Mouse (Mus musculus): ENCODE results near the gene Hs3st3a1. TPM values are rescaled to one million over a fixed set of nuclear protein-coding genes. Genes with fewer than 3 reads are reported as not detected.
A peak's percentile ranks its signal among the peaks of the same experiment; 100 is the strongest.

Hs3st3a1 gene
- total RNA-seq, 2 experiments from 2014 or later: 0.35 to 0.54 TPM

- intact Hi-C loops (cut with DNase I): no loop called here
- DNase-seq: no peak
Observed at GRCm38 (mm10) chr11:64473679-64474078, 38.5 kb downstream of the Hs3st3a1 start.

DNA sequence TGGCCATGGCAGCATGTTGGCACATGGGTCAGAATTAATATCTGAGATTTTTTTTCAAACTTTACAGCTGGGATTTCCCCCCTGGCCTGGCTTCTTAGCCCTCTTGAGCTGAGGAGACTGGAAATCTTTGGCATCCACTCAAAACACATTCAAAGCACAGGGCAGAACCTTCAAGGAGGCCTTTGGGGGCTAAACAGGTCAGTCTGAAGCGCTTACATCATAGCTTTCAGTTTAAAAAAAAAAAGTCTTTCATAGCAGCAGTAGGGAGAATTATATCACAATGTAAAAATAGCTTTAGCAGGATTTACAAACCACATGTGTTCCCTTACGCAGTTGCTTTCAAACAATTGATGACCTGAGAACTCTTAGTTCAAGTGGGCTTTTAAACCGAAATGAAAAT, 46.3 kb downstream of the Hs3st3a1 start:
- intact Hi-C loops (cut with DNase I): no loop called here
- DNase-seq: no peak

DNA sequence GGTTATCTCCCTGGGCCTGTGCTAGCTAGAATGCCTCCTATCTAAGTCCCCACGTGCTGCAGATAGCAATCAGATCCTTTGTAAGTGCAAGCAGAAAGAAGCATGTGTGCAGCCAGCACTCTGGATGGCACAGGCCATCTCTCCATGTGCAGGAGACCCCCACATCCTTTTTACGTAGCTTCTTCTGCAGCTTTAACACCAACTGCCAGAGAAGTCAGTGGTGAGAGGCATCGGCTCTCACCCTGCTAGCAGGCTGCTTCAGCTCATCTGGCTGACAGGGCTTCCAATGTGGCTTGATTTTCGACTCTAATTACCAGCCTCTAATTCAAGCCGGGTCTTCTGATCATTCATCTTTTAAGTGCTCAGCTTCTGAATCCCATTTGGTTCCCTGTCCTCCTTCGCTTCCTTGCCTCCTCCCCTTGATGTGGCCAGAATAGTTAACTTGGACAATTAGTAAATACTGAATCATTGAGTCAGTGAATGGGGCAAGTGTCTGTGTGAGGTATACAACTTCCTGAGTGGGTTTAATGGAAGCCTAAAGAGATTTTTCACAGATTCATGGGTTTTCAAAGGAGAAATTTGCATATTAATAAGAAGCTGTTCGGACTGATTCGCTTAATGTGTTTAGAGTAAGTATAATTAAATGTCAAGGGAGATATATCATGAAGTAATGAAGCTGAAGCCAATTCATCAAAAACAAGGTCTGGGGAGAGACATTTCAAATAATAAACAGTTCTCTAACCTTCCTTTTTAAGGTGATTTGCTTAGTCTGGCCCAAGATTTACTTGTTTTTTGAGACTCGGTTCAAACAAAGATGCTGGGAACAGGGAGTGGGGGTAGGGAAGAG, 54.7 kb downstream of the Hs3st3a1 start:
- intact Hi-C loops (cut with DNase I): no loop called here

DNA sequence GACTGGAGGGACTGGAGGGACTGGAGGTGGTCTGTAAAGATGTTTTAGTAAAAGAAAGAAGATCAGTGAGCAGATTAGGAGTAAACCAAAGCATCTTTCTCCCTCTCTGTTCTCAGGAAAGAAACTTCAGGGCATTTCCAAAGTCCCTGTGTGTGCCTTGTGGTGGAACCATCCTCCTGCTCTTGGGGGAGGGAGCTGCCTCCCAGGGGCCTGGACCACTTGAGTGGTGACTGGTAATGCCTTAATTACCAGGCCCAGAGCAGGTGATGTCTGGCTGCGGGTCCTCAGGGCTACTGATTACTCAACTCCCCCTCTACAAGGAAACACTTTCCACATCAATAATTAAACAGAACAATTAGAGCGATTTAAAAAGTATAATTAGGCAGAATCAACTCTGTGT, 59.3 kb downstream of the Hs3st3a1 start:
- intact Hi-C loops (cut with DNase I): no loop called here
- DNase-seq: no peak

More for the DNA sequence above, 54.7 kb downstream of the Hs3st3a1 start:
- DNase-seq: no peak

DNA sequence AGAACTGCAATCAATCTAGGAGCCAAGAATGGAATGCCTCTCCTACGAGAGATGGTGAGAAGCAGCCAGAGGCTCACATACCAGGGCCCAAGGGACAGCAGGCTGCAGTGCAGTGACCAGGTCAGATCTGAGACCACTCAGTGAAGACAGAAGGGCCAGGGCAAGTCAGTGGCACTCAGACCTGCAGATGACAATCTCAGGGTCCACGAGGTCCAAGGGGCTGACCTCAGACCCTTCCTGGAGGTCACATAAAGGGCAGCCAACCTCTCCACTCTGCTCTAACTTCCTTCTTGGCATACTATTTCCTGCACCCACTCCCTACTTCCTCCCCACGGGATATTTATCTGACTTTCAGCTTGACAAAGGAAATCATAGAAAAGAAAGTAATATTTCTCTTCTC, 60.8 kb downstream of the Hs3st3a1 start:
- intact Hi-C loops (cut with DNase I): no loop called here
- no peak for DNase-seq

DNA sequence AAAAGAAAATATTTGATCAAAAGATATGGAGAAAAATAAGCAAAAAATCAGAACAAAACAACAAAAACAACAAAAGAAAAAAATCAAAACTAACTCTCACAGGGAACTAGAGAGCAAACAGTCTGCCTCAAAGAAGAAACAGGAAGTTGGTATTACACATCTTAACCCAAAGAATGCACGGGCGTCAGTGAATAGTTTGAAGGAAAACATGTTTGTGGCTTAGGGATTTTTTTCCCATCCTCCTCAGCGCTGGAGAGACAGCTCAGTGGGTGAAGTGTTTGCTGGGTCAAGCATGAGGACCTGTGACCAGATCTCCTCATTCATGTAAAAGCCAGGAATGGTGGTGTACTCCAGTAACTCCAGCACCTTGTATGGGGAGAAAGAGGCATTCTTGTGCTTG, 61.5 kb downstream of the Hs3st3a1 start:
- DNase-seq: no peak
- intact Hi-C loops (cut with DNase I): no loop called here

DNA sequence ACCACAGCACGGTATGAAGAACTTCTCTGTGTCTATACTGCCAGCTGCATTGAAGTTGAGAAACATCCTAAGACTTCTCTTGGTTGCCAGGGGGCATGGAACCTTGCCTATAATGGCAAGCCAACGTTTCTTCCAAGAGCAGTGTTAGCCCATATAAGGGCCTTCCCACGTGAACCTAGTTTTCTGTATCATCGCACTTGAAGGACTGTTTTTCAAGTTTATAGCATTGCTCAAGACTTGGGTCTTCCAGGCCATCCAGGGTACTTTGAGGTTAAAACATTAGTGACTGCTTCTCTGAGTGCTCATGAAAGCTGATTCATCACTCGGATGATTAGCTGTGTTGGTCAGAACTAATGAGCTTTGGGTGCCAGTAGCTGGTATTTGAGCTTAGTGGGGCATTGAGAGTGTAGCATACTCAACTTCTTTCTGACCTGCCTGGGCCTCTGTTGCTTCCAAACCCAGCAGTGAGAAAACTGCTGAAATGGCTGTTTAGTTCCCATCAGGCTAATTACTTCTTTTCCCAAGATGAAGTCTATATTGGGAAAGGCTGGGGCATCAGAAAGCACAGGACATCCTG, 65.5 kb downstream of the Hs3st3a1 start:
- DNase-seq: no peak
- intact Hi-C loops (cut with DNase I): no loop called here

GRCm38 (mm10) chr11:64503040-64503439, 67.9 kb downstream of the Hs3st3a1 start:
- no peak for DNase-seq
- intact Hi-C loops (cut with DNase I): no loop called here

DNA sequence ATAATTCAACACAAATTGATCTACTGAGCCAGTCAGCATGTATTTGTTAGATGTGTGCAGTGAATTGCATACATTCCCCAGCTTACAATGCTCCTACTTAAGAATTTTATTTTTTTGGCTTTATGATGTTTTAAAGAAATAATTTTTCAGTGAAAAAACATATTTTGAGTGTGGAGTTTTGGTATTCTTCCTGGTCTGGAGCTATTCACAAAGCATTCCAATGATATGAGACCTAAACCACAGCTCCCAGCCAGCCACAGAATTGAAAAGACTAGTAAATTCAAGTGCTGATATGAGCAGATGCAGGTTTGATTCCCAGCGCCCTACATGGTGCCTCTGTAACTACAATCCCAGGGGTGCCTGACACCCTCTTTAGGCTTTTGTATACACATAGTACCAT, 70.8 kb downstream of the Hs3st3a1 start:
- intact Hi-C loops (cut with DNase I): no loop called here
- no peak for DNase-seq

GRCm38 (mm10) chr11:64507024-64507423, 71.9 kb downstream of the Hs3st3a1 start:
- intact Hi-C loops (cut with DNase I): no loop called here
- DNase-seq: no peak

- intact Hi-C loops (cut with DNase I): no loop called here
- DNase-seq: no peak
Observed at GRCm38 (mm10) chr11:64509106-64509505, 74.0 kb downstream of the Hs3st3a1 start.

DNA sequence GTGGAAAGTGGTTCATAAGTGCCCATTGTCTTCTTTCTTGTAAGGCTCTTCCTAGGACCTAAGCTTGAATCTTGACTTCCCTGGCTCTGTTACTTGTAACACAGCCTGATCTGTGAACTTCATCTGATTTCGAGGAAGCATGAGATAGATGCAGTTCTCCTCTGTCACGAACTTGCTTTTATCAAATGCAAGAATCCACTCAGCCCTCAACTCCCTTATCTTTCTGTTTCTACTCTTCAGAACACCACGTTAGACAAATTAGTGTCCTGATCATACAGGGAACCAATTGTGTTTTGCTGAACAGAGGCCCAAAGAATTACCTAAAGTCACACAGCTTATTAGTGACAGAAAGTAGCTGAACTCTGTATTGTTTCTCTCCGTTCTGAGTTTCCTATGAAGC, 77.2 kb downstream of the Hs3st3a1 start:
- DNase-seq: no peak
- intact Hi-C loops (cut with DNase I): no loop called here

GRCm38 (mm10) chr11:64513419-64513818, 78.3 kb downstream of the Hs3st3a1 start:
- intact Hi-C loops (cut with DNase I): no loop called here
- DNase-seq: no peak

- no peak for DNase-seq
- intact Hi-C loops (cut with DNase I): no loop called here
Observed at GRCm38 (mm10) chr11:64516712-64517589, 81.8 kb downstream of the Hs3st3a1 start.

GRCm38 (mm10) chr11:64518146-64518841, 83.2 kb downstream of the Hs3st3a1 start:
- intact Hi-C loops (cut with DNase I): no loop called here
- DNase-seq: no peak

GRCm38 (mm10) chr11:64523993-64524570, 89.0 kb downstream of the Hs3st3a1 start:
- intact Hi-C loops (cut with DNase I): no loop called here

DNA sequence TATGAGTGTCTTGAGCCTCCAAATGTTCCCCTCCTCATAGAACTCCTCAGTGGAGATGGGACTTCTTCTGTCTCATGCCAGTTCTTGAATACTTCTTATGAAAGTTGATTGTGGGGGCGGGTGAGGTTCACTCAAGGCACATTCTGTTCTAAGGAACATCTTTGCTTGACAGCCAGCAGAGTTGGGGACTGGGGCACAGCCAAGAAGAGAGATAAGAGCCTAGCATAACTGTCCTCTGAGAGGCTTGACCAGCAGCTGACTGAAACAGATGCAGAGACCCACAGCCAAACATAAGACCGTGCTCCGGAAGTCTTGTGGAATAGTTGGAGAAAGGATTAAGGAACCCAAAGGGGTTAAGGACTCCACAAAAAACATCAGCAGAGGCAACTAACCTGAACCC, 102.1 kb downstream of the Hs3st3a1 start:
- peak in 1 of 2 experiments; percentile 27 for DNase-seq
- intact Hi-C loops (cut with DNase I): no loop called here

More at GRCm38 (mm10) chr11:64523993-64524570, 89.0 kb downstream of the Hs3st3a1 start:
- no peak for DNase-seq

GRCm38 (mm10) chr11:64541866-64542265, 106.7 kb downstream of the Hs3st3a1 start:
- DNase-seq: no peak
- intact Hi-C loops (cut with DNase I): no loop called here

DNA sequence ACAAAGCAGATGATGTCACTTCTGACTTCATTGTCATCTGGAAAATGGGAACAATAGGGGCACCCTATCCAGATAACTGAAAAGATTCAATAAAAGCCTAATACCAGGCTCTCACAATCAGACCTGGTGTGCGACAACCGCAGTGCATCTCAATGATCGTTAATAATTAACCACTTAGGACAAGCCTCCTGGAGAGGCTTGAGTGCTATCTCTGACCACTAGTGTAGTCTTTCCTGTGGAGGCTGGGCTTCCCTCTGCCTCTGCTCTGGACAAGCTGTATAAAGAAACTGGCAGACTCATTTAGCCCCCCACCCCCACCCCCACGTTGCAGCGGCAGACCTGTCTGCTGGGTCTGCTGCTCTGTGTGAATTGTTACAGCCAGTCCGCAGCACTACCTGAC, 107.2 kb downstream of the Hs3st3a1 start:
- DNase-seq: no peak
- intact Hi-C loops (cut with DNase I): no loop called here

DNA sequence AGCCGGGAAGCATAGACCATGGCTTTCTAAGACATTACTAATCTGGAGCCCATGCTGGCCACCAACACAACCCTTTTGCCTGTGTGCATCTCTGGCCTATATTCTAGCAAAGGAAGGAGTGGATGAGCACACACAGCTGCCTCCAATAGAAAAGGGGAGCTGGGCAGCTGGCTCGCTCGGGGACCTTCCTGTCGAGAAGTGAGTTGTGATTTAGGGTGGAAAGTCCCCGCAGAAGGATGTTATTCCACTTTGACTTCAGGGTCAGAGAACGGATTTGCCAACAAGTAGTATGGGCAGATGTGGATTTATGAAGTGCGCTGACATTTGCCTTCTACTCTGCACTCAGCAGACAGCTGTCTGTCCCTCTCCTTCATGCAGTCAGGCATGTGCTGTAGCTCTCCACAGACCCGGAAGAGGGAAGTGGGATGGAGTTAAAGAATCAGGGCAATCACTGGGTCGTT, 108.1 kb downstream of the Hs3st3a1 start:
- intact Hi-C loops (cut with DNase I): no loop called here
- no peak for DNase-seq

Measured in gastrocnemius, postnatal 36 days (tissue).